Mouse (Mus musculus) midbrain, embryonic 14.5 days (tissue): Measurements from ENCODE around the gene Tmie. TPM values are rescaled to one million over a fixed set of nuclear protein-coding genes. Genes with fewer than 3 reads are reported as not detected.

Experiments
- ATAC-seq: fragments of 200-750 bp; cut with Nextera tagmentation; 2 replicates; pipeline ENCODE4 v1.8.0; 2017; ENCODE audit warnings: moderate number of reproducible peaks, moderate library complexity; ENCODE audit not compliant: low FRiP score, low TSS enrichment
- DNase-seq: peaks from one replicate; pipeline ENCODE4 v3.0.0-alpha.2; 2015
- H3K27ac ChIP-seq: fragments of 300-500 bp; sonication (generic); replicated peaks from 2 replicates; pipeline ENCODE4 v1.5.1; 2014; ENCODE audit warnings: mild to moderate bottlenecking, low read depth, low read length, moderate library complexity
- H3K27me3 ChIP-seq: fragments of 300-500 bp; sonication (generic); 2 replicates; pipeline ENCODE4 v1.6.1; 2014; ENCODE audit warnings: low read length, control low read depth, mixed read lengths; ENCODE audit not compliant: control insufficient read depth, insufficient read depth
- H3K36me3 ChIP-seq: fragments of 300-500 bp; sonication (generic); 2 replicates; pipeline ENCODE4 v1.6.1; 2014; ENCODE audit warnings: low read length, control low read depth; ENCODE audit not compliant: control insufficient read depth, insufficient read depth
- H3K4me1 ChIP-seq: fragments of 300-500 bp; sonication (generic); 2 replicates; pipeline ENCODE4 v1.6.1; 2014; ENCODE audit warnings: mild to moderate bottlenecking, antibody characterized with exemption, low read length, control low read depth; ENCODE audit not compliant: control insufficient read depth, insufficient read depth
- H3K4me2 ChIP-seq: fragments of 300-500 bp; sonication (generic); 2 replicates; pipeline ENCODE4 v1.6.1; 2014; ENCODE audit warnings: mild to moderate bottlenecking, low read length, moderate library complexity
- H3K4me3 ChIP-seq: fragments of 300-500 bp; sonication (generic); replicated peaks from 2 replicates; pipeline ENCODE4 v1.5.1; 2014; ENCODE audit warnings: low read depth, low read length
- H3K9ac ChIP-seq: fragments of 300-500 bp; sonication (generic); replicated peaks from 2 replicates; pipeline ENCODE4 v1.6.1; 2014; ENCODE audit warnings: mild to moderate bottlenecking, low read length, moderate library complexity
- H3K9me3 ChIP-seq: fragments of 300-500 bp; sonication (generic); 2 replicates; pipeline ENCODE4 v1.6.1; 2016; ENCODE audit warnings: low read length, control low read depth, mixed read lengths; ENCODE audit not compliant: control insufficient read depth
- WGBS: fragments of 180-500 bp; shearing (Covaris S2); extraction: QIAGEN DNeasy Blood & Tissue Kit; methylation state at CpG from one replicate; pipeline ENCODE4 v1.1.7; 2014; 5-methylcytosine and 5-hydroxymethylcytosine counted together
- polyA plus RNA-seq: library from polyadenylated mRNA; unstranded; fragments of >200 nt; fragmentation: Nextera tagmentation; extraction: Ambion mirVana; gene quantifications from 2 replicates; pipeline ENCODE4 v1.2.1, GENCODE M21; 2014

Gene Tmie
- polyA plus RNA-seq, result 0.75 and 1.5 TPM in 2 replicates

GRCm38 (mm10) chr9:110879998-110880561 is at the start of gene Tmie:
Tmie (minus strand) TSS chr9:110880113.
- Histone ChIP-seq H3K4me3 (peak within 1 kb of the TSS; percentile 44), H3K4me2 (peak within 1 kb of the TSS; percentile 65), H3K36me3 (no peaks in the 10 kb centered on the region), H3K27ac (no peak within 1 kb of the TSS), H3K27me3 (peaks cover 28% of the 10 kb centered on the region), H3K9ac (peak within 1 kb of the TSS; percentile 36), H3K4me1 (peaks cover 4% of the 10 kb centered on the region), H3K9me3 (no peaks in the 10 kb centered on the region)
- under 1% methylated on average over 57 of the region's 57 CpGs for WGBS
- ATAC-seq (no peak), DNase-seq (peak; percentile 47)

- ATAC-seq, result no peak
- peak; percentile 87 for DNase-seq
- 17% methylated on average over 7 of the region's 7 CpGs for WGBS
- Histone ChIP-seq H3K4me3 (no peak overlapping the region), H3K27ac (no peak overlapping the region), H3K4me2 (no peak overlapping the region), H3K4me1 (no peaks in the 10 kb centered on the region), H3K9me3 (no peaks in the 10 kb centered on the region), H3K36me3 (no peaks in the 10 kb centered on the region), H3K27me3 (no peaks in the 10 kb centered on the region), H3K9ac (no peak overlapping the region)
Measured at GRCm38 (mm10) chr9:110922759-110923158, 42.8 kb upstream of the Tmie start.

GRCm38 (mm10) chr9:110920665-110921419 is 40.9 kb upstream of the Tmie start:
- no peaks in the 10 kb centered on the region for H3K36me3 ChIP-seq
- no peak overlapping the region for H3K27ac ChIP-seq
- no peaks in the 10 kb centered on the region for H3K27me3 ChIP-seq
- H3K4me2 ChIP-seq, result no peak overlapping the region
- ATAC-seq (no peak), DNase-seq (no peak)
- no peak overlapping the region for H3K4me3 ChIP-seq
- no peaks in the 10 kb centered on the region for H3K9me3 ChIP-seq
- H3K9ac ChIP-seq, result no peak overlapping the region
- WGBS, result 58% methylated on average over 15 of the region's 15 CpGs
- no peaks in the 10 kb centered on the region for H3K4me1 ChIP-seq

GRCm38 (mm10) chr9:110916786-110917185 is 36.9 kb upstream of the Tmie start, which contains the start of gene Fam240a:
Fam240a (minus strand) TSS chr9:110916861.
- DNase-seq (no peak), ATAC-seq (no peak)
- Histone ChIP-seq H3K36me3 (no peaks in the 10 kb centered on the region), H3K9ac (no peak within 1 kb of the TSS), H3K27ac (no peak within 1 kb of the TSS), H3K9me3 (no peaks in the 10 kb centered on the region), H3K4me2 (no peak within 1 kb of the TSS), H3K4me3 (no peak within 1 kb of the TSS), H3K27me3 (no peaks in the 10 kb centered on the region), H3K4me1 (no peaks in the 10 kb centered on the region)
- 92% methylated on average over 7 of the region's 7 CpGs for WGBS

GRCm38 (mm10) chr9:110915466-110915865 is 35.6 kb upstream of the Tmie start:
- Histone ChIP-seq H3K36me3 (no peaks in the 10 kb centered on the region), H3K9ac (no peak overlapping the region), H3K27ac (no peak overlapping the region), H3K4me1 (no peaks in the 10 kb centered on the region), H3K27me3 (no peaks in the 10 kb centered on the region), H3K9me3 (no peaks in the 10 kb centered on the region), H3K4me3 (no peak overlapping the region), H3K4me2 (no peak overlapping the region)
- WGBS, result 79% methylated on average over 8 of the region's 8 CpGs
- ATAC-seq (no peak), DNase-seq (no peak)

GRCm38 (mm10) chr9:110914631-110915236 is 34.8 kb upstream of the Tmie start:
- Histone ChIP-seq H3K9ac (no peak overlapping the region), H3K27me3 (no peaks in the 10 kb centered on the region), H3K27ac (no peak overlapping the region), H3K36me3 (no peaks in the 10 kb centered on the region), H3K4me3 (no peak overlapping the region), H3K4me2 (no peak overlapping the region), H3K9me3 (no peaks in the 10 kb centered on the region), H3K4me1 (no peaks in the 10 kb centered on the region)
- ATAC-seq, result no peak
- WGBS, result 63% methylated on average over 21 of the region's 21 CpGs
- DNase-seq, result no peak

GRCm38 (mm10) chr9:110909371-110909967 is 29.6 kb upstream of the Tmie start:
- no peak for DNase-seq
- Histone ChIP-seq H3K4me2 (no peak overlapping the region), H3K9me3 (no peaks in the 10 kb centered on the region), H3K27me3 (no peaks in the 10 kb centered on the region), H3K27ac (no peak overlapping the region), H3K4me3 (no peak overlapping the region), H3K9ac (no peak overlapping the region), H3K4me1 (no peaks in the 10 kb centered on the region), H3K36me3 (no peaks in the 10 kb centered on the region)
- WGBS, result 82% methylated on average over 6 of the region's 6 CpGs
- no peak for ATAC-seq

GRCm38 (mm10) chr9:110908631-110909016 is 28.7 kb upstream of the Tmie start:
- H3K27me3 ChIP-seq, result no peaks in the 10 kb centered on the region
- DNase-seq (no peak), ATAC-seq (no peak)
- 87% methylated on average over 3 of the region's 3 CpGs for WGBS
- no peak overlapping the region for H3K9ac ChIP-seq
- no peaks in the 10 kb centered on the region for H3K4me1 ChIP-seq
- no peak overlapping the region for H3K27ac ChIP-seq
- no peak overlapping the region for H3K4me3 ChIP-seq
- no peak overlapping the region for H3K4me2 ChIP-seq
- no peaks in the 10 kb centered on the region for H3K9me3 ChIP-seq
- H3K36me3 ChIP-seq, result no peaks in the 10 kb centered on the region
